Mouse (Mus musculus) neural tube, embryonic 14.5 days (tissue): ENCODE measurements around the gene Epgn. TPM values are rescaled to one million over a fixed set of nuclear protein-coding genes. Genes with fewer than 3 reads are reported as not detected.

Source experiments
- ATAC-seq: fragments of 200-750 bp; cut with Nextera tagmentation; 2 replicates; pipeline ENCODE4 v1.8.0; 2017; ENCODE audit warnings: low read depth, mild to moderate bottlenecking, moderate TSS enrichment, moderate library complexity
- H3K27ac ChIP-seq: fragments of 300-500 bp; sonication (generic); 2 replicates; pipeline ENCODE4 v1.5.1; 2014; ENCODE audit warnings: low read depth, mild to moderate bottlenecking, control low read depth, low read length, moderate library complexity, mixed read lengths
- H3K27me3 ChIP-seq: fragments of 300-500 bp; sonication (generic); 2 replicates; pipeline ENCODE4 v1.6.1; 2014; ENCODE audit warnings: low read length; ENCODE audit not compliant: control insufficient read depth, insufficient read depth
- H3K36me3 ChIP-seq: fragments of 300-500 bp; sonication (generic); 2 replicates; pipeline ENCODE4 v1.6.1; 2014; ENCODE audit warnings: low read length, mixed read lengths; ENCODE audit not compliant: control insufficient read depth, insufficient read depth
- H3K4me1 ChIP-seq: fragments of 300-500 bp; sonication (generic); 2 replicates; pipeline ENCODE4 v1.6.1; 2014; ENCODE audit warnings: low read length; ENCODE audit not compliant: control insufficient read depth, insufficient read depth
- H3K4me2 ChIP-seq: fragments of 300-500 bp; sonication (generic); 2 replicates; pipeline ENCODE4 v1.6.1; 2014; ENCODE audit warnings: mild to moderate bottlenecking, low read depth, low read length, control low read depth
- H3K4me3 ChIP-seq: fragments of 300-500 bp; sonication (generic); 2 replicates; pipeline ENCODE4 v1.5.1; 2014; ENCODE audit warnings: low read depth, low read length, control low read depth, mixed read lengths
- H3K9ac ChIP-seq: fragments of 300-500 bp; sonication (generic); replicated peaks from 2 replicates; pipeline ENCODE4 v1.6.1; 2014; ENCODE audit warnings: low read depth, mild to moderate bottlenecking, control low read depth, low read length, mixed read lengths
- H3K9me3 ChIP-seq: fragments of 300-500 bp; sonication (generic); 2 replicates; pipeline ENCODE4 v1.6.1; 2016; ENCODE audit warnings: low read length; ENCODE audit not compliant: control insufficient read depth
- WGBS: fragments of 180-500 bp; shearing (Covaris S2); extraction: QIAGEN DNeasy Blood & Tissue Kit; methylation state at CpG from one replicate; pipeline ENCODE4 v1.1.7; 2014; 5-methylcytosine and 5-hydroxymethylcytosine counted together
- polyA plus RNA-seq: library from polyadenylated mRNA; unstranded; fragments of >200 nt; fragmentation: Nextera tagmentation; extraction: Ambion mirVana; gene quantifications from 2 replicates; pipeline ENCODE4 v1.2.1, GENCODE M21; 2014

Epgn gene
- polyA plus RNA-seq, 1 experiment from 2014 or later = 0.33 TPM

- H3K4me2 ChIP-seq = no peak overlapping the region
- no peak overlapping the region for H3K4me3 ChIP-seq
- no peak overlapping the region for H3K9ac ChIP-seq
- no peak for ATAC-seq
- 75% methylated on average over 2 of the region's 2 CpGs for WGBS
- H3K4me1 ChIP-seq = no peaks in the 10 kb centered on the region
- no peaks in the 10 kb centered on the region for H3K9me3 ChIP-seq
- H3K36me3 ChIP-seq = no peaks in the 10 kb centered on the region
- H3K27ac ChIP-seq = no peak overlapping the region
- no peaks in the 10 kb centered on the region for H3K27me3 ChIP-seq
Observed at GRCm38 (mm10) chr5:91035341-91035740, 8.1 kb downstream of the Epgn start.

GRCm38 (mm10) chr5:91036628-91037027 is 9.4 kb downstream of the Epgn start:
- H3K27me3 ChIP-seq = no peaks in the 10 kb centered on the region
- ATAC-seq = no peak

GRCm38 (mm10) chr5:91037756-91038155 is 10.5 kb downstream of the Epgn start:
- no peak overlapping the region for H3K4me2 ChIP-seq
- no peak for ATAC-seq
- H3K27me3 ChIP-seq = no peaks in the 10 kb centered on the region
- H3K4me1 ChIP-seq = no peaks in the 10 kb centered on the region
- H3K27ac ChIP-seq = no peak overlapping the region
- no peak overlapping the region for H3K9ac ChIP-seq
- no peak overlapping the region for H3K4me3 ChIP-seq
- H3K36me3 ChIP-seq = no peaks in the 10 kb centered on the region
- no peaks in the 10 kb centered on the region for H3K9me3 ChIP-seq
- WGBS = 79% methylated on average over 2 of the region's 2 CpGs

More at GRCm38 (mm10) chr5:91036628-91037027, 9.4 kb downstream of the Epgn start:
- 97% methylated on average over 4 of the region's 4 CpGs for WGBS
- Histone ChIP-seq H3K4me2 (no peak overlapping the region), H3K9me3 (no peaks in the 10 kb centered on the region), H3K9ac (no peak overlapping the region), H3K27ac (no peak overlapping the region), H3K36me3 (no peaks in the 10 kb centered on the region), H3K4me3 (no peak overlapping the region), H3K4me1 (no peaks in the 10 kb centered on the region)

- H3K4me3 ChIP-seq = no peak overlapping the region
- no peaks in the 10 kb centered on the region for H3K27me3 ChIP-seq
- no peaks in the 10 kb centered on the region for H3K9me3 ChIP-seq
- H3K4me2 ChIP-seq = no peak overlapping the region
- no peak overlapping the region for H3K27ac ChIP-seq
- no peaks in the 10 kb centered on the region for H3K4me1 ChIP-seq
- 27% methylated on average over 2 of the region's 2 CpGs for WGBS
- no peak for ATAC-seq
- H3K36me3 ChIP-seq = no peaks in the 10 kb centered on the region
- no peak overlapping the region for H3K9ac ChIP-seq
Observed at GRCm38 (mm10) chr5:91038547-91038946, 11.3 kb downstream of the Epgn start.

GRCm38 (mm10) chr5:91038963-91039362 is 11.7 kb downstream of the Epgn start:
- H3K36me3 ChIP-seq = no peaks in the 10 kb centered on the region
- no peak overlapping the region for H3K9ac ChIP-seq
- no peaks in the 10 kb centered on the region for H3K27me3 ChIP-seq
- H3K9me3 ChIP-seq = no peaks in the 10 kb centered on the region
- no peak overlapping the region for H3K4me3 ChIP-seq
- ATAC-seq = no peak
- 84% methylated on average over 2 of the region's 2 CpGs for WGBS
- H3K4me2 ChIP-seq = no peak overlapping the region
- no peaks in the 10 kb centered on the region for H3K4me1 ChIP-seq
- H3K27ac ChIP-seq = no peak overlapping the region

DNA sequence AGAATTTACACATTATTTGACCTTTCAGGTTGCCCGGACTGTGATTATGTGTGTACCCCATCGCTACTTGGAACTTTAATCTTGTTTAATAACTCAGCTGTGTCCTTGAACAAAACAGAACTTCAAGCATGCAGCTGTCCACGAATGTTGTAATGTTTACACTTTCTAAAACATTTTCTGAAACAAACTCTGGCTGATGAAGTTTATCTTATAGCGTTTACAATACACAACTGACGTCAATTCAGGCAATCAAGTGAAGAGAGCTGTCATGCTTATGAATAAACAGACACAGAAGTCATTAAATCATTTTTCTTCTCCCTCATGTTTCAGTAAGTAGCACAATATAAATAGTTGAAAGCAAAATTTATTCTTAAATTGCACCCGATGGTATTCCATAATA is 20.7 kb downstream of the Epgn start:
- Histone ChIP-seq H3K4me2 (no peak overlapping the region), H3K36me3 (no peaks in the 10 kb centered on the region), H3K4me1 (no peaks in the 10 kb centered on the region), H3K9me3 (no peaks in the 10 kb centered on the region), H3K27me3 (no peaks in the 10 kb centered on the region), H3K4me3 (no peak overlapping the region), H3K9ac (no peak overlapping the region), H3K27ac (no peak overlapping the region)
- 82% methylated on average over 6 of the region's 6 CpGs for WGBS
- no peak for ATAC-seq

GRCm38 (mm10) chr5:91048397-91048796 is 21.1 kb downstream of the Epgn start:
- Histone ChIP-seq H3K27ac (no peak overlapping the region), H3K9me3 (no peaks in the 10 kb centered on the region), H3K9ac (no peak overlapping the region), H3K27me3 (no peaks in the 10 kb centered on the region), H3K4me1 (no peaks in the 10 kb centered on the region), H3K36me3 (no peaks in the 10 kb centered on the region), H3K4me3 (no peak overlapping the region), H3K4me2 (no peak overlapping the region)
- WGBS = 92% methylated on average over 8 of the region's 8 CpGs
- no peak for ATAC-seq

GRCm38 (mm10) chr5:91072340-91072739 is 45.1 kb downstream of the Epgn start:
- H3K27ac ChIP-seq = no peak overlapping the region
- no peak overlapping the region for H3K4me3 ChIP-seq
- H3K27me3 ChIP-seq = peaks cover 4% of the 10 kb centered on the region; the same call in 1 of the 2 replicates
- H3K4me1 ChIP-seq = no peaks in the 10 kb centered on the region
- 84% methylated on average over 4 of the region's 4 CpGs for WGBS
- H3K9ac ChIP-seq = no peak overlapping the region
- H3K9me3 ChIP-seq = no peaks in the 10 kb centered on the region
- no peaks in the 10 kb centered on the region for H3K36me3 ChIP-seq
- no peak overlapping the region for H3K4me2 ChIP-seq
- ATAC-seq = no peak

GRCm38 (mm10) chr5:91073626-91074025 is 46.4 kb downstream of the Epgn start:
- Histone ChIP-seq H3K9ac (no peak overlapping the region), H3K9me3 (no peaks in the 10 kb centered on the region), H3K36me3 (no peaks in the 10 kb centered on the region), H3K4me1 (no peaks in the 10 kb centered on the region), H3K4me2 (no peak overlapping the region), H3K4me3 (no peak overlapping the region), H3K27ac (no peak overlapping the region), H3K27me3 (peaks cover 4% of the 10 kb centered on the region; the same call in 1 of the 2 replicates)
- no peak for ATAC-seq
- WGBS = 86% methylated on average over 8 of the region's 8 CpGs
